Mouse (Mus musculus) spleen, adult 2 months (tissue): ENCODE measurements around the gene Atp13a4. TPM values are rescaled to one million over a fixed set of nuclear protein-coding genes. Genes with fewer than 3 reads are reported as not detected.

ENCODE experiments used
- DNase-seq, 2 experiments: peaks; one replicate each; pipeline versions ENCODE4 v3.0.0 to v3.0.0-alpha.2; 2012 to 2021; ENCODE audit warnings: low spot score in 2 of 2, low read depth in 1 of 2
- H3K27ac ChIP-seq: fragments of 200-500 bp; 2 replicates; pipeline ENCODE4 v1.5.1; 2012; ENCODE audit warnings: low read length, inconsistent platforms; ENCODE audit not compliant: insufficient read depth
- H3K27me3 ChIP-seq: fragments of 200-500 bp; 2 replicates; pipeline ENCODE4 v1.6.1; 2012; ENCODE audit warnings: mild to moderate bottlenecking, moderate library complexity, low read length, inconsistent platforms; ENCODE audit not compliant: control insufficient read depth, insufficient read depth
- H3K36me3 ChIP-seq: fragments of 200-500 bp; 2 replicates; pipeline ENCODE4 v1.6.1; 2012; ENCODE audit warnings: mild to moderate bottlenecking, low read length, inconsistent platforms; ENCODE audit not compliant: control insufficient read depth, insufficient read depth
- H3K4me1 ChIP-seq: fragments of 200-500 bp; 2 replicates; pipeline ENCODE4 v1.6.1; 2011; ENCODE audit warnings: inconsistent platforms; ENCODE audit not compliant: control insufficient read depth, insufficient read depth, insufficient read length
- H3K4me3 ChIP-seq: fragments of 200-500 bp; 2 replicates; pipeline ENCODE4 v1.5.1; 2011; ENCODE audit warnings: mild to moderate bottlenecking, inconsistent platforms; ENCODE audit not compliant: insufficient read depth, insufficient read length; ENCODE audit errors: extremely low read depth
- CTCF ChIP-seq: fragments of 200-500 bp; IDR thresholded peaks from 2 replicates; pipeline ENCODE4 v1.5.1; 2011; ENCODE audit warnings: mild to moderate bottlenecking, inconsistent platforms; ENCODE audit not compliant: insufficient read depth, insufficient read length, insufficient replicate concordance; ENCODE audit errors: extremely low read depth
- POLR2A ChIP-seq: fragments of 200-500 bp; IDR thresholded peaks from 2 replicates; pipeline ENCODE4 v1.6.1; 2011; ENCODE audit warnings: low read depth, low read length, inconsistent platforms
- WGBS: fragments of 180-500 bp; shearing (Covaris S2); methylation state at CpG from one replicate; pipeline ENCODE4 v1.1.7; 2018; 5-methylcytosine and 5-hydroxymethylcytosine counted together
- polyA plus RNA-seq: library from polyadenylated mRNA; depleted of rRNA; stranded (reverse); fragments of >200 nt; gene quantifications from 2 replicates; pipeline ENCODE4 v1.2.3, GENCODE M21; 2012

The Atp13a4 gene
- polyA plus RNA-seq, 1 experiment = not detected

GRCm38 (mm10) chr16:29491031-29491430, 53.6 kb downstream of the Atp13a4 start:
- no peak for DNase-seq
- Histone ChIP-seq H3K27ac (no peak overlapping the region), H3K27me3 (no peaks in the 10 kb centered on the region), H3K4me3 (no peak overlapping the region), H3K36me3 (no peaks in the 10 kb centered on the region), H3K4me1 (no peaks in the 10 kb centered on the region)
- WGBS = 69% methylated on average over 3 of the region's 3 CpGs
- no peak for TF ChIP-seq POLR2A
- no peak for TF ChIP-seq CTCF

DNA sequence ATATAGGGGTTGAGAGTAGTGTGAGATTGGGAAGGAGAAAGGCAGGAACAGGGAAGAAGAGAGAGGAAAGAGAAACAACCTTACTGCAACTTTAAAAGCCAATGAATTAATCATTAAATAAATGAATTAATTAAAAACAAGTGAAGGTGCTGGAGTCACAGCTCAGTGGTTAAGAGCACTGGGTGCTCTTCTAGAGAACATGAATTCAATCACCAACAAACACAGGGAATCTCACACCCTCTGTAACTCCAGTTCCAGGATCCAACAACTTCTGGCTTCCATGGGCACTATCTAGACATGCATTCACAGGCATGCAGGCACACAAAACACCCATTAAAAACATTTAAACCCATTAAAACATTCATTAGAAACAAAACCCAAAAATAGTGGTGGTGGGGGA, 63.2 kb downstream of the Atp13a4 start:
- no peaks in the 10 kb centered on the region for H3K27me3 ChIP-seq
- TF ChIP-seq CTCF (no peak), POLR2A (no peak)

DNA sequence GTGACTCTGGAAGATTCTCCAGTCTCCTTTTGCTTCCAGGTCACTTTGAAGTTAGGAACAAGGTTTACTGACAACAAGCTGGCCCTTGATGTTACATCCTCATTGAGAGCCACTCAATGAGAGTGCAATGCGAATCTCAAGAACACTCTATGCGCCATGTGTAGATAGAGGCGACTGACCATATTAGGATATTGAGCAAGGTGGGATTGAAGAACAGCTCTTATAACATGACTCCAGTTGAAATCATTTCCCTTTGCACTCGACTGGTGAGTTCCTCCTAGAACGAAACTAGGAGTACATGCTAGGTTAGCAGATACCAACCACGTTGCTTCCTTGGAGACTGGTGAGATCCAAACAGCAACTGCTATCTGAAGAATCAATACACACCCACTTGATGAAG, 64.3 kb downstream of the Atp13a4 start:
- no peak overlapping the region for H3K4me3 ChIP-seq
- no peak for DNase-seq
- no peak overlapping the region for H3K27ac ChIP-seq
- TF ChIP-seq POLR2A = no peak
- TF ChIP-seq CTCF = no peak
- no peaks in the 10 kb centered on the region for H3K4me1 ChIP-seq
- H3K36me3 ChIP-seq = no peaks in the 10 kb centered on the region
- no peaks in the 10 kb centered on the region for H3K27me3 ChIP-seq
- WGBS = 80% methylated on average over 6 of the region's 6 CpGs

More for the DNA sequence above, 63.2 kb downstream of the Atp13a4 start:
- Histone ChIP-seq H3K4me3 (no peak overlapping the region), H3K4me1 (no peaks in the 10 kb centered on the region), H3K36me3 (no peaks in the 10 kb centered on the region), H3K27ac (no peak overlapping the region)
- DNase-seq = no peak

GRCm38 (mm10) chr16:29463798-29464197, 80.9 kb downstream of the Atp13a4 start:
- Histone ChIP-seq H3K27me3 (no peaks in the 10 kb centered on the region), H3K4me3 (no peak overlapping the region), H3K36me3 (no peaks in the 10 kb centered on the region), H3K4me1 (no peaks in the 10 kb centered on the region), H3K27ac (no peak overlapping the region)
- DNase-seq = no peak
- WGBS = 78% methylated on average over 3 of the region's 3 CpGs
- TF ChIP-seq POLR2A = no peak
- no peak for TF ChIP-seq CTCF

GRCm38 (mm10) chr16:29459331-29459730, 85.3 kb downstream of the Atp13a4 start:
- H3K4me3 ChIP-seq = no peak overlapping the region
- TF ChIP-seq CTCF = no peak
- no peak for TF ChIP-seq POLR2A
- H3K27ac ChIP-seq = no peak overlapping the region
- H3K27me3 ChIP-seq = no peaks in the 10 kb centered on the region
- no peaks in the 10 kb centered on the region for H3K4me1 ChIP-seq
- H3K36me3 ChIP-seq = no peaks in the 10 kb centered on the region
- 89% methylated on average over 10 of the region's 10 CpGs for WGBS
- no peak for DNase-seq

DNA sequence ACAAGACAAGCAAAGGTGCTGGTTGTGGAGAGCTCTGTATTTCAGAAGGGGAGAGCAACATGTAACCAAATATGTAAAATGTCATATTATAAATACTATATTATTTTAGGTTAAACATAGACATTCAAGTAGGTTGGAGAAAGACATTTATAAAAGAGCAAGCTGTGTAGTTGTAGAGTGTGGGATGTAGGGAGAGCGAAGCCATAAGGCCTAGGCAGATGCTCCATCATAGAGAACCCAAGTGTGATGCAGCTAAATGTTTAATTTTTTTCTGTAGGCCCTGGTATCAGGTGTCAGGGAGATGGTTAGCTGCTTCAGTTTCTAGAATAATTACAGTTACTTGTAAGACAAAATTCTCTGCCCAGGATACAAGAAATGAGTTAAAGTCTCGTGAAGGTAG, 87.8 kb downstream of the Atp13a4 start:
- WGBS = 89% methylated on average over 2 of the region's 2 CpGs
- DNase-seq = no peak
- H3K36me3 ChIP-seq = no peaks in the 10 kb centered on the region

GRCm38 (mm10) chr16:29453282-29453681, 91.4 kb downstream of the Atp13a4 start:
- TF ChIP-seq CTCF (no peak), POLR2A (no peak)
- no peaks in the 10 kb centered on the region for H3K36me3 ChIP-seq
- no peaks in the 10 kb centered on the region for H3K4me1 ChIP-seq
- 53% methylated on average over 6 of the region's 6 CpGs for WGBS
- no peak overlapping the region for H3K4me3 ChIP-seq
- no peak overlapping the region for H3K27ac ChIP-seq
- H3K27me3 ChIP-seq = no peaks in the 10 kb centered on the region
- DNase-seq = no peak

More for the DNA sequence above, 87.8 kb downstream of the Atp13a4 start:
- no peak for TF ChIP-seq CTCF
- no peak for TF ChIP-seq POLR2A
- H3K4me1 ChIP-seq = no peaks in the 10 kb centered on the region
- no peak overlapping the region for H3K27ac ChIP-seq
- H3K4me3 ChIP-seq = no peak overlapping the region
- H3K27me3 ChIP-seq = no peaks in the 10 kb centered on the region
